Mouse (Mus musculus) liver, embryonic 14.5 days (tissue): ENCODE measurements around the gene Zc2hc1b.

ENCODE experiments used
- CTCF ChIP-seq: IDR thresholded peaks from 2 replicates; pipeline ENCODE4 v1.5.1; 2016; ENCODE audit warnings: antibody characterized with exemption, low read depth, control low read depth
- EP300 ChIP-seq: IDR thresholded peaks from 2 replicates; pipeline ENCODE4 v1.6.1; 2016; ENCODE audit warnings: antibody characterized with exemption, low read depth

DNA sequence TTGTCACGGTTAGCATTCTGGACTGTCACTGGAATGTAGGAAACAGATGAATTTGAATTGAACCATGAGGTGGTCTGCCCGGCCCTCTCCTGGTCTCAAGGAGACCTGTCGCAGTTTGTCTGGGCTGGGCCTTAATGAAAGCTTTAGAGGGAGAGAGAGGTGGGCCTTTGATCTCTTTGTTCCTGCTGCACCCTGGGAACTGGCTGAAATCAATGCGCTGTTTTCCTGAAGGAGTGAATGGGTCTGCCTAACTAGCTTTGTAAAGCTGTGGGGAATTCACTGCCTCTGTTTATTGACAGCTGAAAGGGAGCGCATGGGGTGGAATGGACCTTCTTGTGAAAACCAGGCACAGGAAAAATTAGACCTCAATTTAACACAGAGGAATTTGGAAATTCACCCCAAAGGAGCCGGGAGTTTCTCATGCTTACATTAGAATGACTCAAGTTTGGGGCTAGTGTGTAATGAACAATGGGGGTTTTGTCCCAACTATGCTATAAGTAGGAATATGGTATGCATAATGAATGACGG is 69.7 kb downstream of the Zc2hc1b start:
- TF ChIP-seq CTCF: no peak
- TF ChIP-seq EP300: no peak
